ENCODE assay signal across 8 mouse cellular contexts in genomic region chr2:163288881-163289379, GRCm38 (mm10).
DNase-seq lines count a peak whose midpoint lies in the region; ATAC-seq and TF ChIP-seq lines count a peak whose summit lies in the region.

No protein-coding gene starts in this region.

- no peak for TF ChIP-seq POLR2A in small intestine, adult 2 months (IDR thresholded peaks at IDR 0.05; ENCODE audit: low read depth, low read length)

- ATAC-seq in hindbrain, embryonic 11.5 days (ENCODE audit: low FRiP score): no peak
- ATAC-seq in limb, embryonic 11.5 days (ENCODE audit: insufficient number of reproducible peaks, low FRiP score, low TSS enrichment, low read depth): peak; percentile 75

- WGBS in hindbrain, embryonic 11.5 days: 23% methylated on average over 21 of the region's 21 CpGs
- WGBS in limb, embryonic 11.5 days: under 1% methylated on average over 21 of the region's 21 CpGs
- WGBS in small intestine, adult 2 months: 4% methylated on average over 21 of the region's 21 CpGs

- no peaks in the 10 kb centered on the region for H3K36me3 ChIP-seq in hindbrain, embryonic 11.5 days (ENCODE audit: control insufficient read depth, insufficient read depth, low read length)
- H3K36me3 ChIP-seq in limb, embryonic 11.5 days (ENCODE audit: control insufficient read depth, insufficient read depth, low read length): no peaks in the 10 kb centered on the region
- H3K36me3 ChIP-seq in small intestine, adult 2 months (ENCODE audit: control insufficient read depth, insufficient read depth, low read length): no peaks in the 10 kb centered on the region

- H3K27me3 ChIP-seq in hindbrain, embryonic 11.5 days (ENCODE audit: control insufficient read depth, insufficient read depth, low read length): peaks cover 10% of the 10 kb centered on the region; the same call in 1 of the 2 replicates
- peaks cover 19% of the 10 kb centered on the region for H3K27me3 ChIP-seq in limb, embryonic 11.5 days (ENCODE audit: control insufficient read depth, insufficient read depth, low read length)
- no peaks in the 10 kb centered on the region for H3K27me3 ChIP-seq in small intestine, adult 2 months (ENCODE audit: control insufficient read depth, insufficient read depth, low read length)

- H3K27ac ChIP-seq in hindbrain, embryonic 11.5 days (ENCODE audit: low read depth, low read length): no peak overlapping the region
- 0 out of 2 replicates have a peak overlapping the region, but pooled peaks have one; percentile 30 for H3K27ac ChIP-seq in limb, embryonic 11.5 days (replicated peaks; ENCODE audit: low read depth, low read length)
- H3K27ac ChIP-seq in small intestine, adult 2 months (ENCODE audit: insufficient read depth, low read depth, low read length): no peak overlapping the region

- H3K9ac ChIP-seq in hindbrain, embryonic 11.5 days (ENCODE audit: low read depth, low read length): no peak overlapping the region
- no peak overlapping the region for H3K9ac ChIP-seq in limb, embryonic 11.5 days (ENCODE audit: low read length)

- no peak overlapping the region for H3K4me3 ChIP-seq in hindbrain, embryonic 11.5 days (ENCODE audit: low read depth, low read length)
- H3K4me3 ChIP-seq in limb, embryonic 11.5 days (ENCODE audit: low read depth, low read length): 0 out of 2 replicates have a peak overlapping the region, but pooled peaks have one; percentile 3
- H3K4me3 ChIP-seq in small intestine, adult 2 months (ENCODE audit: low read depth, low read length): peak overlapping the region; percentile 9; the same call in 1 of the 2 replicates

- DNase-seq in heart, adult 18-20 months: peak; percentile 5 to 22
- DNase-seq in heart, adult 11 months: no peak
- DNase-seq in embryo, embryonic 10.5 days (ENCODE audit: low spot score): peak; percentile 77
- DNase-seq in hindbrain, embryonic 11.5 days (ENCODE audit: low spot score): peak; percentile 32
- DNase-seq in limb, embryonic 11.5 days (ENCODE audit: low spot score): peak; percentile 87
- no peak for DNase-seq in frontal cortex, adult 2 months (ENCODE audit: extremely low spot score in 1 of 2, low spot score in 1 of 2)
- no peak for DNase-seq in urinary bladder, adult 2 months (ENCODE audit: low spot score)

- H3K4me1 ChIP-seq in hindbrain, embryonic 11.5 days (replicated peaks; ENCODE audit: control insufficient read depth, insufficient read depth, low read length): no peaks in the 10 kb centered on the region
- peaks cover 30% of the 10 kb centered on the region for H3K4me1 ChIP-seq in limb, embryonic 11.5 days (ENCODE audit: control insufficient read depth, insufficient read depth, low read length)
- peaks cover 5% of the 10 kb centered on the region for H3K4me1 ChIP-seq in small intestine, adult 2 months (ENCODE audit: control insufficient read depth, insufficient read depth, insufficient read length, low read length)

- H3K9me3 ChIP-seq in hindbrain, embryonic 11.5 days (ENCODE audit: control insufficient read depth, low read length): no peaks in the 10 kb centered on the region
- H3K9me3 ChIP-seq in limb, embryonic 11.5 days (ENCODE audit: control insufficient read depth, low read length): no peaks in the 10 kb centered on the region

- no peak overlapping the region for H3K4me2 ChIP-seq in hindbrain, embryonic 11.5 days (replicated peaks; ENCODE audit: low read depth, low read length)
- peak overlapping the region; percentile 36 for H3K4me2 ChIP-seq in limb, embryonic 11.5 days (ENCODE audit: low read depth, severe bottlenecking)

- TF ChIP-seq CTCF in small intestine, adult 2 months (IDR thresholded peaks at IDR 0.05; ENCODE audit: extremely low read depth, insufficient read length, insufficient replicate concordance, low read depth, low read length): no peak

Comparison
In these comparisons a context has a peak if more than half of its experiments do, and no peak if none do; other contexts are left out.
1. DNase-seq: peak in heart, adult 18-20 months (2 of 2), embryo, embryonic 10.5 days (single experiment), hindbrain, embryonic 11.5 days (single experiment) and limb, embryonic 11.5 days (single experiment); none in heart, adult 11 months (single experiment), frontal cortex, adult 2 months (0 of 2) and urinary bladder, adult 2 months (single experiment).